Mouse (Mus musculus) testis, adult 2 months (tissue): ENCODE measurements around the gene St7.

ENCODE experiments used
- CTCF ChIP-seq: fragments of 200-500 bp; IDR thresholded peaks from 2 replicates; pipeline ENCODE4 v1.5.1; 2012; ENCODE audit warnings: low read depth, mild to moderate bottlenecking, inconsistent platforms, low read length, moderate library complexity; ENCODE audit not compliant: control insufficient read depth, insufficient read depth, insufficient replicate concordance
- POLR2A ChIP-seq: fragments of 200-500 bp; IDR thresholded peaks from 2 replicates; pipeline ENCODE4 v1.6.1; 2012; ENCODE audit warnings: low read depth, mild to moderate bottlenecking, inconsistent platforms, low read length, moderate library complexity; ENCODE audit not compliant: control insufficient read depth

DNA sequence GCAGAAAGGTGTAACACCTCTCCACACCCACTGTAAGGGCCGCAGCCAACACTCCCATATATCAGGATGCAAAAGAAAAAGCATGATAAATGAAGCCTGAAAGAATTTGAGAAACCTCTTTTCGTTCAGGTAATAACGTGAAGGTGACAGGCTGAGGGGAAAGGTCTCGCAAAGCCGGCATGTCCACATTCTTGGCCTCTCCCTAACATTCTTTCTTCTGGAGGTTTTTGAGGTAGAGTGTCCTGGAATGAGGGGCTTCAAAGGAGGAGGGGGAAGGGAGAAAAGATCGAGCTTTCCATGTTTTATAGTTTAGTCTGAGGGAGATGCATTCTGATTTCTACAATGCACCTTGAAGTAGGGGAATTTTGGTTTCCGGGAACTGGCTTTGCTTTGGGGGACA lies at the start of gene St7:
- TF ChIP-seq CTCF (no peak), POLR2A (no peak)
